Mouse (Mus musculus) heart, postnatal 10 days (tissue): Measurements from ENCODE around the gene Slmap. TPM values are rescaled to one million over a fixed set of nuclear protein-coding genes. Genes with fewer than 3 reads are reported as not detected.
A peak's percentile ranks its signal among the peaks of the same experiment; 100 is the strongest.

ENCODE experiments used
- DNase-seq, 2 experiments: peaks; one replicate each; pipeline ENCODE4 v3.0.0; 2021
- intact Hi-C: fragments of 180-260 bp; cut with DNase I; formaldehyde crosslinking; loops from one replicate; pipeline ENCODE4 v1.15.1; 2025
- total RNA-seq, 2 experiments: library from RNA; stranded (reverse); gene quantifications; 2 replicates each; pipeline ENCODE4 v1.2.3; 2021

The Slmap gene
- total RNA-seq, 2 experiments from 2014 or later = 351 to 367 TPM

DNA sequence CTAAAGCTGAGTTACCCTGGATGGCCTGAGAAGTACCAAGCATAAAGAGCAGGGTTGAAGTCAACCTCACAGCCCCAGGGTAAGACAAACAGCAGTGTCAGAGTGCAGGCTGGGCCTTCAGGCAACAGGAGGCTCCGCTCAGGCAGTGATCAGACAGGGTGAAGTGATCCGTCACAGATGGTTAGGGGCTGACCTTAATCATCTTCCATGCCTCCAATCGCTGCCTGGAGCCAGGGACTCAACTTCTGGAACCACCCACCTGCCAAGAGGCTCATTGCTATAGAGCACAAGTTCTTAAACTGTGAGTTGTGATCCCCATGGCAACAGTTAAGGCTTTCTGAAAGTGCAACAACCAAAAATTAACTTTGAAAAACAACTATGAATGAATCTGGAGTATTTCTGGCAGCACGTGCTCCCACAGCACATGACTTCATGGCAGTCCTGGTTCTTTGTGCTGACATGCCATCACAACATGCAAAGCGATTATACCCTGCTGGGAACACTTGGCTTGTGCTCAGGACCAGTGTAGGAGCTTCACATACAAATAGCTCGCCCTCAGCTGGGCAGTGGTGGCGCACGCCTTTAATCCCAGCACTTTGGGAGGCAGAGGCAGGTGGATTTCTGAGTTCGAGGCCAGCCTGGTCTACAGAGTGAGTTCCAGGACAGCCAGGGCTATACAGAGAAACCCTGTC is 46.3 kb downstream of the Slmap start:
- intact Hi-C loops = loop anchor here (10.0 kb wide), 1 partner anchor 606 kb away; no protein-coding TSS in a partner anchor
- DNase-seq = peak; percentile 21 to 25

DNA sequence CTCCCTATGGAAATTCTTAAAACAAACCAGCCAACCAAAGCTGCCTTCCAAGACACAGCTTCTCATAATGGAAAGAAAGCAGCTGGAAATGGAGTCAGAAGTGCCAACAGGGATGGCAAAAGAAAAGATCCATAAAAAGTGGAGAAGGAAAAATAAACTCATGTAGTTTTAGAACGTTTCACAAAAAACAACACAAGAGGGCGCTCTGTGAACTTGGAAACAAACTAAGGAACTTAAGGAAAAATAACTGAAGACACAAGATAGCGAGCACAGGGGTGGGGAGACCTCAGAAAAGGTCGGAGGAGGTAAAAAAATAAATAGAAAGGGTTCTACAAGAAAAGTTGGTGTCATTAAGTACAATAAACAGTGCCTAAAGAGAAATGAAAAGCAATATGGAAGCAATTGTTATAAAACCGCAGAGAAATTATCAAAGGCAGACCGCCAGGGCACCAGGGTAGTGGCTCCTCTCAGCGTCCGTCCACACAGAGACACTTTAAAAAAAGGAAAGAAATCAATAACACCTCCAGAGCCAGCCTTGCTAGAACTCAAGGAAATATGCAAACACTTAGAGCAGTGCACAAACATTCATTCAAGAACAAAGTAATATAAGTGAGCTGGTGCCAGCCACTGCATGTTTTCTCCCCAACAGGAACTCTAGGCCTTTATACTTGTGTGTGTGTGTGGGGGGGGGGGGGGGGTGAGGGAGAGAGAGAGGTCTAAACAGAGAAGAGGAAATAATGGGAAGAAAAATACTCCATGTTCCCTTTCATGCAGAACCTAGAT is 48.1 kb downstream of the Slmap start:
- intact Hi-C loops = loop anchor here (10.0 kb wide), 1 partner anchor 608 kb away; no protein-coding TSS in a partner anchor
- DNase-seq = peak; percentile 41 to 64

DNA sequence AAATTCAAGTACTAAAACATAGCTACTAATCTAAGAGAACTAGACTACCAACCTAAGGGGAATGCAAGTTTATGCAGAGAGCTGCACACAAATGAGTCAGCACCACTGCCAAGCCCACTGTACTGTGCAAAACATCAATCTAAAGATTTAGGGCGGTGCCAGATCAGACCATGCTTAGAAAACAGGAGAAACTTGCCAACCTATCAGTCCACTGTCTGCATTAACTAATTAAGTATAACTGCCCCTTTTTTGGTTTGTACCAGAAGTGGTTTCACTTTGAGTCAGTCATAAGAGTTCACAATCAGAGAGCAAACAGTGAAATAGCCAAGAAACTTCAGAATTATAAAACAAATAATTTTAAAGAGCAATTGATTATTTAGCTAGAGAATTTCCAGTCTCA is 53.3 kb downstream of the Slmap start:
- no peak for DNase-seq
- intact Hi-C loops = loop anchor here (10.0 kb wide), 1 partner anchor 613 kb away; no protein-coding TSS in a partner anchor

DNA sequence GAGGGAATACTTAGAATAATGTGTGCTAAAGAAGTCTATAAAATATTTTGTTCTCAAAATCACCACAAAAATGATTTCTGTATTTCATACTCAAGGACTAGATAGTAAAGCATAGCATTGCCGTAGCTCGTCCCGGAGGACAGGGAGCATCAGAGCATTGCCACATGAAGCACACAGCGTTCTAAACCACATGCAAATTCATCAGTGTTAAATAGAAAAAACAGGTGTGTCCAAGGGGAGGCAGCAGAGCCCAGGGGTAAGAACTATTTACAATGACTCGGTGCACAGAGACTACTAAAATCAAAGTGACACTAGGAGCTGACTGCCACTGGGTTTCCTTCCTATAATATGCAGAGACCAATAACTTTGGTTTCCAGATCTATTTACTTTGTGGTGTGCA is 57.0 kb downstream of the Slmap start:
- intact Hi-C loops = no loop called here

DNA sequence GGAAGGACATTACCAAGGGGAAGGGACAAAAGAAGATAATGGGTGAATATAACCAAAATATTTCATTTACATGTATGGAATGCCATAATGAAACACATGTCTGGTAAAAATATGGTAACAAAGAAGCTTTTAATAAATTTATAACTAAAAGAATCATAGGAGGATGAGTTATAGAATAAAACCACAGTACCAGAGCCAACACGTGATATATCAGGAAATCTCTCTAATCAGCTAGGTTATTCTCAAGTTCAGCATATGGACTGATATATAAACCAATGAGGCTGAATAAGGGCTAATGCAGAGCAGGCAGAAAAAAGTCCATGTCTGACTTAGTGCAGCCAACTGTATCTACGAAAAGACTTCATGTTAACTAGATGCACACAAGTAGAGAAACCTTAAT is 58.3 kb downstream of the Slmap start:
- intact Hi-C loops = no loop called here

More for the DNA sequence above, 57.0 kb downstream of the Slmap start:
- DNase-seq = no peak

DNA sequence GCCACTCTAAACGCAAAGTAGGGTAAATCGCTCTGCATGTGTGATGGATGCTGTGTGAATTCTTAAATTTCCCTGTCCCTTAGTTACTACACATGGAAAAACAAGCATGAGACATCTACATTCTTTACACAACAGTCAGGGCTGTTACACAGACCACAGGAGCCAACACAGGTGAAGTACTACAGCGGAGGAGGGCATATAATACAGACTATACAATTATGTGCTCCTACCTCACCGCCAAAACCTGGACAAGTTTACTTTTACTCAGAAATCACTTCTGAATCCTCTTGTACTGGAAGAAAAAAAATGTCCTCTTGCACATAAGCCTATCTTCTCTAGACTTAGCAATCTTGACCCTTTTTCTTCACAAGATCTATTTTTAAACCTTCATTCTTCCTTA is 66.8 kb downstream of the Slmap start:
- intact Hi-C loops = no loop called here
- no peak for DNase-seq

More for the DNA sequence above, 58.3 kb downstream of the Slmap start:
- no peak for DNase-seq

DNA sequence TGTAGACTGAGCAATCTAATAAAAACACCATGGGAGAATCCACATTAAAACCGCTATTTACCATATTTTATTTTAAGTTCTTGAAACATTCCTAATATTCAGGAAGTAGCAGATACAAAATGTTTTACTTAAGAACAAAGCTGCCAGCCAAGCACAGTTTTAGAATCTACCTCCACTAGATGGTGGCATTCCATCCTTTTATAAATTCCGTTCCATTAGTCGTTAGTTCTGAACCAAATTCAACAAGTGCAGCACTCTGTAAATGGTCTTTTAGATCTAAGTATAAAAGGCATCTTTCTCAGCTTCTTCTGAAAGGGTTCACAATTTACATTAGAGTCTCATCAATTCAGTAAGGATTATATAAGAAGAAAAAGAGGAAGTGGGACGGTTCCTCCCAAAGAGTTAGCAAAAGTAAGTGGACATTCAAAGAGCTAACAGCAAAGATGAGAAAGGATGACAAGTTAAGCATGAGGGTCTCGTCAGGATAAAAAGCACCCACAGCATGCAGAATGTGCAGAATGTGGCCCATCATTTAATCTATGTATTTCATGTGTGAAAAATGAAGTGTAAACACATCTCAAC is 68.1 kb downstream of the Slmap start:
- DNase-seq = no peak
- intact Hi-C loops = no loop called here

DNA sequence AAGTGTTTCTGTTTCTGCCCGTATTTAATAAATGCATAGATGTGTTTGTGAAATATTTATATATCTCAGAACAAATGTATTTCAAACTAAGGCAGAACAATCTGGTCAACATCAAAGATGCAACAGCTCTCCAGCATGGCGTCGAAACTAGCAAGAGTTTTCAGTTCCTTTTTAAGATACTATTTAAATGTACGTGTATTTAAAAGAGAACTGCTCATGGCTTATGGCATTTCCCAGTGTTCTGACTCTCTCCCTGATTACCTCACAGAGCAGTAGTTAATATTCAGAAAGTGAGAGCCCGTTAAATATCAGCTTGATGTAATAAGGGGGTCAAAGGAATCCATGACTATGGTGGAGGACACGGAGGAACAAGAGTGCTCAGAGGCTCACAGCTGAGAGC is 68.8 kb downstream of the Slmap start:
- intact Hi-C loops = no loop called here

DNA sequence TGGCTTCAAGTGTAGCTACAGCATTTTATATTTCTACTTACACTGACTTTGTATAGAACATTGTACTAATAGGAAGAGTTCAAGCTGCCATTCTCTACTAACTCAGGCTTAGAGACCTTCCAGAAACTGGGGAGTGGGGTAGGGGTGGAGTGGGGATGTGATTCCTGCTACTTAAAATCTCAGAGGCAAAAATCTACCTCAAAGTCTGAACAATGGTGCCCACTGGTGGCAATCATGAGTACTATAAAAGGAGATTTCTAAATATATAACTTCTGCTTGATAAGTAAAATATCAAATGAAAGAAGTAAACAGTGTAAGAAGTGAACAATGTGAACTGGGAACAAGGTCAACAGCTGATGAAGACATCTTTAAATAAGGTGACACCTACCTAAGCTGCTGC is 75.2 kb downstream of the Slmap start:
- DNase-seq = peak; percentile 33 to 74
- intact Hi-C loops = loop anchor here (2.0 to 5.0 kb wide), 2 partner anchors 62 to 83 kb away; no protein-coding TSS in a partner anchor

More for the DNA sequence above, 68.8 kb downstream of the Slmap start:
- DNase-seq = no peak

DNA sequence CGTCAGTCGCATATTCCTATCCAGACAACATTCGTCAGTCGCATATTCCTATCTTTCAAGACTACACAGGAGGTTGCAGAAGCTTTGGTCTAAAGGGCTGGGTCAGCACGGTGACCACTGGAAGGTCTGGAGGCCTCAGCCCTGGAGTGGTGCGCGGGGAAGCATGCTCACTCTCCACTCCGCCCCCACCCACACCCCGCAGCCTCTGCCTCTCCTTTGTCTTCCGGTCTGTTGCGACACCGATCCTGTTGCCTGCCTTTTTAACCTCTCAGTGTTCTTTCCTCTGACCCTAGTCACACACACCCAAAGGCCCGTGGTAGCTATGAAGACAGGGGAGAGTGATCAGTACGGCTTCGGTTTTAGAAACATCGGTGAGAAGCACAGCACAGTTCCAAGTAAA is 79.9 kb downstream of the Slmap start:
- intact Hi-C loops = loop anchor here (5.0 kb wide), 1 partner anchor 58 kb away; no protein-coding TSS in a partner anchor
- no peak for DNase-seq

DNA sequence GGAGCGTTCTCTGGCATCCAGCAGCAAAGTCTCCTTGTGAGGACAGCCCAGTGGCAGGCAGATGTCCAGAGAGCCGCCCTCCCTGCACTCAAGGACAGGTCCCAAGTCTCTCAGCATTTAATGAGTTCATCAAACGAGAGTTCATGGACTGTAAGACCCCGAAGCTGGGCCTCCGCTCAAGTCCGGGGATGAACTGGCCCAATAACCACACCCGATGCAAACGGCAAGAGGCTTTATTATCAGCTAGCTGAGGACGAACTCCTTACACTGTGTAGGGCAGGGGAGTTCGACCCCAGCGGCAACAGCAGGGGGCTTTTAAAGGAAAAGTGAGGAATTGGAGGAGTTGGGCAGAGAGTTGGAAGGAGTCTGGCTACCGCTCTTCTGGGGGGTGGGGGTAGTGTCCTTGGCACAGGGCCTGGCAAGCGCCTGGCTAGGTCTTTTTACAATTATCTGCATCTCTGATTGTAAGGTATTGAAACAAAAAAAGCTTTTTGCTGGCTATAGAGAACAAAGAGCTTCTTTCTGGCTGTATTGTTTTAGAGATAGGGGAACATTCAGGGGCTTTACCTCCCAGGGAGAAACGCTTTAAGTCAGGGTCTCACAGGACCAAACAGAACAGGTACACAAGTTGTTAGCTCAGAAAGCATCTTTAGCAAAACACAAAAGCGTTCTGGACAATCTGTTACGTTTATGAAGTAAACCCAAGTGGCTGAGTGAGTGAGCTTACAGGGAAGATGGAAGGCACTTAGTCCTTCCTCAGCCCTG is 84.5 kb downstream of the Slmap start:
- DNase-seq = peak; percentile 36 to 54
- intact Hi-C loops = no loop called here

DNA sequence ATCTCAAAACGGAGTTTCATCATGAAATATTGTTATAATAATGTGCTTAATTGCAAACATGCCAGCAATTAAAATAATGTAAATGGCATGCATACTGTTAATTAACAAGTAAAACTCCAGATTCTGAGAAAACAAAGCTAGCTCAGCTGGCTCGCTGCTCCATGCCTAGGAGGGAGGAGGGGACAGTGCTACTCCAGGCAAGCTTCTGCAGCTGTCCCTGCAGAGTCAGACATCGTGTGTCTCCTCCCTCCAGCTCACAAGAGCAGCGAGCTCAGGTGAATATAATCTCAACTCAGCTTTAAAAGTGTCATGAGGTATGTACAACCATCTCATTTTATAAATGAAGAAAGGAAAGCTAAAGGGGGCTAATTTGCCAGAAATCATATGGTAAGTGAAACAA is 86.2 kb downstream of the Slmap start:
- DNase-seq = no peak
- intact Hi-C loops = no loop called here

DNA sequence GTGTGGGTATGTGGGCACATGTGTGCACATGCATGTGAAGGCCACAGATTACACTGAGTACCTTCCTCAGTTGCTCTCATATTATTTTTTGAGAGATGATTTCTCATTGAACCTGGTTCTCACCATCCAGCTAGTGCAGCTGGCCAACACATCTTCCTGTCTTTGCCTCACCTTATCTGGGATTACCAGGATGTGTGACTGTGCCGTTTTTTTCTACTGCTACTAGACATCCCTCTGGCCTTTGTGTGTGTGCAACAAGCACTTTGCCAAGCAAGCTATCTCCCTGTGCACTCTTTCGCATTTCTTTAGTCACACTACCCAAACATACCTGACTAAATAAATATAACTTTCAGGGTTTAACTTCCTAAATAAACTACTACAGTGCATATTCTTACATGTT is 87.5 kb downstream of the Slmap start:
- intact Hi-C loops = no loop called here
- DNase-seq = no peak

DNA sequence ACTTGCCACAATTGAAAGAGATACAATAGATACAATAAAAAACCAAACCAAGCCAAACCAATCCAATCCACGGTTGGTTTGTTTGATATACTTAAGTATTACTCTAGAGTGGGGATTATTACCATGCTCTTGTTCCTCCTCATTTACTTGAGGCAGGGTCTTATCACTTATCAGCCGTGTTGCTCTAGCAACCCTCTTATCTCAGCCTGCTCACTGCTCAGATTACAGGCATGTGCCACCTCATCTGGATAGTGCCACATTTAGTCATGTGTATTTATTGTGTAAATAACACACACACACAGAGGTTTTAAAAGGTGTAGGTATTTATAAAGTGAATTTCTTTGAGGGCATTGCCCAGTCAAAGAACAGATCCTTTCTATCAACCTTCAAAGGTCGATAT is 88.2 kb downstream of the Slmap start:
- intact Hi-C loops = no loop called here
- no peak for DNase-seq

DNA sequence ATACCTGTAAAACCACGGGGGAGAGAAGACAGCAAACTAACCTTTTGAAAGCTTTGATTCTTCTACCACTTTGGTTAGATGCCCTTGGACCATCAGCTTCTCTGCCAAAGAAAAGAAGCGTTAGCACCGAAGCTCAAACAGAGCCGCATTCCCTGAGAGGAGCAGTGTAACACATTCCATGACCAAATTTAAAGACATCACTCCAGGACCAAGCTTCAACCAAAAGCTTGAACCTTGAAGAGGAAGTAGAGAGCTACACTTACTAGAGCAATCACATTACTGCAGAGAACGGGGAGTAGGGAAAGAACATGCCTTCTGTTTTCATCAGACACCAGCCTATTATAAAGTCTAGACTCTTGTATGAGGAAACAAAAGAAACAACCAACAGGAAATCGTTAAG is 92.2 kb downstream of the Slmap start:
- intact Hi-C loops = no loop called here
- DNase-seq = peak; percentile 49 to 52

DNA sequence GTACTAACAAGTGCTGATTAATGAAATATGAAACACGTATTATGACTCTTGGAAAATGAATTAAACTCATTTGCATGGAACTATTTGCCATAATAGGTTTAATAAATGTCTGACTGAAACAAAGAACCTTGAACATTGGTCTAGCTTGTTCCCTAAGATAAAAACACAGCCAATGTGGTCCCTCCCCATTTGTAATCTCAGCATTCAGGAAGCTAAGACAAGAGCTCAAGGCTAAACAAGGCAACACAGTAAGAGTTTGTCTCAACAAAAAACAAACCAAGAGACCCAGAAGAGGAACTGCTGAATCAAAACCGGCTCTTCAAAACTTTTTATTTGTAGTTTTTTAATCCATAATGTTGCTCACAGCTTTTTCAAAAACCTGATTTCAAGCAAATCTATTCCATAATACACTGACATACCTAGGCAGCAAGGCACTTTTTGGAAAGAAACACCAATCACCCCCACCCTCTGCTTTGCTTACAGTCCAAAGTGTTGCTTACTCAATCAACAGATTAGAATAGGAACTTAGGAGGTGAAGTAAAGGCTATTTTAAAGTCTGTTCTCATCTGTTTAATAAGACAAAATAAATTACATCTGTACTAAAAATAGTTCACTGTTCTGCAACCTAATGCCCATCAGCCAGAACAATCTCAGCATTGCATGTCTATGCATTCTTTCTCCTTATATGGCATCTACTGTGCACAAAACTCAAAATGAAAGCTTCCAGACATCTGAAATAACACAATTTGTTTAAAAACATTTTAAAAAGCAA is 93.5 kb downstream of the Slmap start:
- intact Hi-C loops = no loop called here
- peak; percentile 36 to 38 for DNase-seq

DNA sequence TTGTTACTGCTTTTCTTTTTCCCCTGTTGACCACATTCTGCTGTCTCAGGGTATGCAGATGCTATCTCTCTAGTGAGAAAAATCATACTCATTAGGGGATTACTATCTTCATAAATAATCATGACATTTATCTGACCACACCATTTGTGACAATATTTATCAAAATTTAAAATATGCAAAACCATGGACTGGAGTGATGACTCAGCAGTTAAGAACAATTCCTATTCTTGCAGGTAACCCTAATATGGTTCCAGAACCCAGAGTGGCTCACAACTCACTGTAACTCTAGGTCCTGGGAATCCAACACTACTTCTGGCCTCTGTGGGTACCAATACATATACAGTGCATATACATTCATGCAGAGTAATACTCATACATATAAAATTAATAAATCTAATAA is 94.7 kb downstream of the Slmap start:
- intact Hi-C loops = no loop called here
- DNase-seq = no peak

DNA sequence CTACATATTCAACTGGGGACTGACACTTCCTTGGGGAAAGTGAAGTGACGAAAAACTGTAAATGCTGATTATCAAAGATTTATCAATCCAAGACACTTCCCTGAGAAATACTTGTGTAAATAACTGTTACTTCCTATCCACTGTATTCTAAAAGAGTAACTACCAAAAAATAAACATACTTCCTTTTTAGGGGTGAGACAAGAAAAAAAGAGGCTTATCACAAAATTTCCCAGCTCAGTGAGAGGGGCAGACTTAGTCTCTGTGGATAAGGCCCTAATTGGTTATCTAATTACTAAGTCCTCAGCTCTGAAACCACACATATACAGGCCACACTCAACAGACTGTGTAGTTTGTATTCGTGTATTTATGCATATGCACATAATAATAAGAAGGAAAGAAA is 97.0 kb downstream of the Slmap start:
- intact Hi-C loops = no loop called here
- no peak for DNase-seq

DNA sequence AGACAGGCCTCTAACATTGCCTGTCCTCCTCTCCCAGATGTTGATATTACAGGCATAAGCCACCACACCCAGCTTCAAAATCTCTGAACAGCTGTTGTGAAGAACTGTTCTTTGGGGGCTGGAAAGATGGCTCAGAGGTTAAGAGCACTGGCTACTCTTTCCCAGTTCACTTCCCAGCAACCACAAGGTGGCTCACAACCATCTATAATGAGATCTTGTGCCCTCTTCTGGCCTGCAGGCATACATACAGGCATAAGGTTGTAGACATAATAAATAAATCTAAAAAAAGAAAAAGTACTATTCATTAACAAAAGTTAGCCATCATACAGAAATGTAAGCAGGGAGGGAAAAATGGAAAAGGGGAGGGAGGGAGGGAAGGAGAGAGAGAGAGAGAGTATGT is 98.4 kb downstream of the Slmap start:
- intact Hi-C loops = no loop called here
- no peak for DNase-seq

DNA sequence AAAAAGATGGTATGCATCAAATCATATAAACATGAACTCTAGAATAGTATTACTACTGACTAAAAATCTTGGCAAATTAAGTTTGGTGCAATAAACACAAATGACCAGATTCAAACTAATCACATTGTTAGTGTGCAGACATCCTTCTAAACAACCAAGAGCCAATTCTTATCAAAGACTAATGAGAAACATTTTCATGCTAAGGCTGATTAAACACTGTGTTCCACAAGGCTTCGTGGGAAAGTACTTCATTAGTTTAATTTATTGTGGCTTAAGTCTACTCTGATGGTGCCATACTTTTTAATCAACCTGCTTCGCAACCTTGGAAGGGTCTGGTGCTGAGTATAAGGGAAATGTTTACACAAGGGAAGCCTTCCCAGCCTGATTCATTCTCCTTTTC is 102.4 kb downstream of the Slmap start:
- intact Hi-C loops = no loop called here
- no peak for DNase-seq
